Mouse (Mus musculus) layer of hippocampus, adult 9-11 months (tissue): Measurements from ENCODE around the gene Foxp3.

Experiments used
- DNase-seq: peaks from one replicate; pipeline ENCODE4 v3.0.0; 2022

Gene Foxp3

DNA sequence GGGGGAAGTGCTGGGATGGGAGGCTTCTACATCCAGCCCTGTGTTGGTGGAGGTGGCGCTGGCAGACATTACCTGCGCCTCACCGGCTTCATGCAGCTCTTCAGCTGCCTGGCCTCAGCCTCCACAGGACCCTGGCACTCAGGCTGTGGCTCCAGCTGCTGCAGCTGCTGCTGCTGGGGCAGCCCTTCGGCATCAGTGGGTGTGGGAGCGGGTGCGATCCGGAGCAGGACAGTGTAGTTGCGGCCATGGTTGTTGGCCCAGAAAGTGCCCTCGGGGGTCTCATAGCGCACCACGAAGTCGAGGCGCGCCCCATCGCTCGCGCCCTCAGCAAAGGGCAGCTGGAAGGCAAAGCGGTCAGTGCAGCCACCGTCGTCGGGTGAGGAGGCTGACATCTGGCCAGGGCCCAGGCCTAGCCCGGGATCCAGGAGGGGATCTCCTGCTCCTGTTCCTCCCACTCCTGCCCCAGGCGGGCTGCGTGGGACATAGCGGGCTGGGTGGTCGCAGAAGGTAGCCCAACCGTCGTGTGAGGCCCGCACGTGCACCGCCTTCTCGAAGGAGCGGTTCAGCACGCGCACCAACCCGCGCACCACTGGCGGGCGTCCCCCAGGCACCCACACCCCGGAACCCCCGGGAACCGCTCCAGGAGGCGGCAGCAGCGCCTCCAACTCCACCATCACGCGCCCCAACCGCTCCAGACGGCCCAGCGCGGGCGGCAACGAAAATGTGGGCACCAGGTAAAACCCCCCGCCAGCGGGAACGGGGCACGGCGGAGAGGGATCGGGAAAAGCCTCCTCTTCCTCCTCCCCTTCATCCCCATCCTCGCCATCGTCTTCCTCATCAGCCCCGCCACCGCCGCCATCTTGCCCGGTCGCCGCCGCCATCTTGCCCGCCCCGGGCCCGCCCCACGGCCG, at the start of gene Foxp3:
Gene Foxp3, plus strand, starts transcription at position 469 of the 911 bp plus-strand sequence.
- peak; percentile 18 for DNase-seq

DNA sequence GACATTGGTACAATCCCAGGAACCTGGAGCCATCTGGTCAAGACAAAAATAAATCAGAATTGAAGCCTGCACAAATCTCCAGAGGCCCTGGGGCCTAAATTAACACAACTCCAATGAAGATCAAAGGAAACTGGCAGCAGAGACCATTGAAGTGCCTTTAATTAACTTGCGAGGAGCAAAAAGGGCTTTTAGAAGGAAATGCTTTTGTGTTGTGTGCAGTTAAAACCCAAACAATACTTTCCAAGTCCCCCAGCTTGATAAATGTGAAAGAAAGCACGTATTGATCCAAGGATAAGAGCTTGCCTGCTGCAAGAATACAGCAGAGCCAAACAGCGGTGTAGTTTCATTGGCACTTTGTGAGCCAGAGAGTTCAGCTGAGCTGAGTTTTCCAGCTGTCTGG, 48.5 kb upstream of the Foxp3 start:
- DNase-seq = no peak

DNA sequence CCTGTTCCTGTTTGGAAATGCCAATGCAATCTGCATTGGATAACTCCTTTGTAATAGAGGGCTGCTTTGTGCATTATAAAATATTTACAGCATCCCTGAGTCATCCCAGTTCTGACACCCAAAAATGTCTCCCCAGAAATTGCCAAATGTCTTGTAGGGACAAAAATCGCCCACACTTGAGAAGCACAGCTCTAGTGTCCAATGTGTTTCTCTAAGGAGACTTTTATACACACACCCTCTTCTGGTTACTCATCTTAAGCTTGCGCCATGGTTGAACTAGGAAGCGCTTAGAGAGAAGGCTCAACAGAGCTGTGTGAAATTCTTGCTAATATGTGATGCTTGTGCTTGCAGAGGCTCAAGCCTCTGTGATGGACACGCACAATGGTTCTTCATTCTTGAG, 20.0 kb upstream of the Foxp3 start:
- DNase-seq = no peak

DNA sequence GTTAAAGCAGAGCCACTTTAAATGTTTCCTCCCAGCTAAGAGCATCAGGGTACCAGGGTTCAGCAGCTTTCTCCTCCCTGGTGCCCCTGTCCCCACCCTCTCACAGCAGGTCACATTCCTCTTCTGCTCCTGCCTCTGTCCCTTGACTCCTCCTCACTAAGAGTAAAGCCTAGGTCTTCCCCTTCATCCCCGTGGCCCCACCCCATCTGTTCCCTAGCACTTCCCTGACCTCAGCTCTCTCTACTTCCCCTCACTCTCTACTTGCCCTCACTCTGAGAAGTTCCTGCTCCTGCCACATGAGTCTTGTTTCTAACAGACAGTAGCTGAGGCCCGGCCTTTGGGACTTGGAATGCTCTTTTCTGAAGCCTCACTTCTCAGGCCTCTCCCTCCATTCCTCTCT, 10.4 kb upstream of the Foxp3 start:
- no peak for DNase-seq

DNA sequence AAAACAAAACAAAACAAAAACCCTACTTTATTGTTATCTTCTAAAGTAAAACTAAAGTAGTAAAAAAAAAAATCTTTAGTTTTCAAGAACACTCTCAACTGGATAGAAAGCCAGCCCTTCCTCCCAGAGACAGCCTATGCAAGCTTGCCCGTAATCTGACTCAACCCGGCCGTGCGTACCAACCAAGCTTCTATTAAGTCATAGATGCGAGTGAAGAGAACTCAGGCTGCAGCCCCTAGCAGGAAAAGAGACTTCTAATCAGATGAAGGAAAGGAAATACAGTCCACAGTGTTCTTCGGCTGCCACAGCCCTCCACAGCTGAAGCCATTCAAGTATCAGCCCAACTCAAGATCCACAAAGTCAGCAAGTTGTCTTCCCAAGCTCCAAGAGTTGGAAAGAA, 7.1 kb upstream of the Foxp3 start:
- no peak for DNase-seq

DNA sequence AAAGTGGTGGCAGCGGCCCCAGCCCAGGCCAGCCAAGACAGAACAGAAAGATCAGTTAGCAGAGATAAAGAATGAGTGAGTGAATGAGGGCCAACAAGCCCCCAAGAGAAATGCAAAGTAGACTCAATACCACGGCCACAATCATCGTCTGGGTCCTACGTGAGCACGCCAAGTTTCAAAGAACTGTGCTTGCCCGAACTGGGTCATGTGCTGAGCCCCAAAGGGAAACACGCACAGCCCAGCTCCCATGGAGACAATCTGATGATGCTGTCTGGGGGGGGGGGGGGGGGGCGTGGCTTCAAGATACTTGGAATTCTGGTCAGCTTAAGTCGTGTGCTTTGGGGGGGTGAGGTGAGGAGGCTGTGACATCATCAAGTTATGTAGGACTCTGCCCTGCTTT, 6.0 kb upstream of the Foxp3 start:
- no peak for DNase-seq

DNA sequence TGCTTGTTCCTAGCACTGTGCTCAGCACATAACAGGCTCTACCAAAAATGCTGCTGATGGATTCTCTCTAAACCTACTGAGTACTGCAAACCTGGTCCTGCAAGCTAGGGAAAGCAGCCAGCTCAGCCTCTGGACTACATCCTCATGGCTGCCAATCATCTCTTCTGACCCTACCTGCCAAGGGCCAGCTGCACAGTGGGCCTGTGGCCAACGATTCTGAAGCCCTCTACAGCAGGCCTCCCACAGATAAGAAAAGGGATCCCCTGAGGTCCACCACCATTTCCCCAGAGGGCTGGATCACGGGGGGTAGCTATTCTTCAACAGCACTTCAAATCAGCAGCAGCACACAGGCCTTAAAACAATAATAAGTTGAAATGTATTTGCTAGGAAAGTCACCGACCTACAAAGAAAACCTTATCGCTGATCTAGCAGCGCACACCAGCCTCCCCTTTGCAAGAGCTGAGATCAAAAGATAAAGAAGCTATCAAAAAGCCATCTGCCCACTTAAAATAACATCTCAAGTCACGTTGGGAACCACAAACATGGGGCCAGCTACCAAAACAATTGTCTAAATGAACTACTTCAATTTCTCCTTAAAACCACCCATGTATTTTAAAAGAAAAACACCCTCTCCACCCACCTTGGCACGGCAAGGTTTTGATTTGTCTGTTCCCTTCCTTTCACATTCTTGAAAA, 2.8 kb upstream of the Foxp3 start:
- no peak for DNase-seq

DNA sequence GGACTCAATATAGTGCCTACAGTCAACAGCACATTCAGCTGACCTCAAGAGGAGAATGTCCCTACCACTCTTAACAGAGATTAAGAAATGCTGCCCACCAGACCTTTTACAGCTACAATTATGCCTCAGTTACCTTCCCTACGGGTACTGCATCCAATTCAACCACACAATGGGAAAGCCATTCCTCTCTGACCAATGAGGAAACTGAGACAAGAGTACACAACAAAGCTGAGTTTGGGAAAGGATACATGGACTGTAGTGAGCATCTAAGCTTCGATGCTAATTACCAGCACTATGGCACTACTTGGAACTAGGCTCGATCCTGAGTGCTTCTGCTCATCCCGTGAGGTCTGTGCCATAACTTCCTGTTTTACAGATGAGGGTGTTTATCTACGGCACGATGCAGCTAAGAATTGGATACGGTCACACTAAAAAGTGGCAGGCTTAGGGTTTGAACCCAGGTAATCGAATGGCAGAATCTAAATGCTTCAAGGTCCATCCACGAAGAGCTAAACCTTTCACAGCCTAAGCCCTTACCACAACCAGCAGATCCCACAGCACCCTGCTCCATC, 1.8 kb upstream of the Foxp3 start:
- no peak for DNase-seq

DNA sequence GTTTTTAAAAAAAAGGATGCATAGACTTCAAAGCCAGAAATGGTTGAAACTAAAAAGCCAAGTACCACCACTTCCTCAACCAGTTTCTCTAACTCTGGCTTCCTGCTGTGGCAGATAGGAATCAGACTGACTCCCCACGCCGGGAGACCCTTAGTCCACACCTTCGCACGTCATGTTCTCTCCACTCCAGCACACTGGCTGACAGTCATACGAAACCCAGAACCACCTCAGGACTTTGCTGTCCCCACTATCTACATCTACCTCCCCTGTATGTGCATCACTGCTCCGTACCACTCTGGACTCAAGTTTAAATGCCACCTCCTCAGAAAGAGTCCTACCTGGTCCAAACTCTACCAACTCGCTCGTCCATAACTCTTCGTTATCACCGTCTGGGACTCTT, 978 bp upstream of the Foxp3 start:
- DNase-seq = no peak

DNA sequence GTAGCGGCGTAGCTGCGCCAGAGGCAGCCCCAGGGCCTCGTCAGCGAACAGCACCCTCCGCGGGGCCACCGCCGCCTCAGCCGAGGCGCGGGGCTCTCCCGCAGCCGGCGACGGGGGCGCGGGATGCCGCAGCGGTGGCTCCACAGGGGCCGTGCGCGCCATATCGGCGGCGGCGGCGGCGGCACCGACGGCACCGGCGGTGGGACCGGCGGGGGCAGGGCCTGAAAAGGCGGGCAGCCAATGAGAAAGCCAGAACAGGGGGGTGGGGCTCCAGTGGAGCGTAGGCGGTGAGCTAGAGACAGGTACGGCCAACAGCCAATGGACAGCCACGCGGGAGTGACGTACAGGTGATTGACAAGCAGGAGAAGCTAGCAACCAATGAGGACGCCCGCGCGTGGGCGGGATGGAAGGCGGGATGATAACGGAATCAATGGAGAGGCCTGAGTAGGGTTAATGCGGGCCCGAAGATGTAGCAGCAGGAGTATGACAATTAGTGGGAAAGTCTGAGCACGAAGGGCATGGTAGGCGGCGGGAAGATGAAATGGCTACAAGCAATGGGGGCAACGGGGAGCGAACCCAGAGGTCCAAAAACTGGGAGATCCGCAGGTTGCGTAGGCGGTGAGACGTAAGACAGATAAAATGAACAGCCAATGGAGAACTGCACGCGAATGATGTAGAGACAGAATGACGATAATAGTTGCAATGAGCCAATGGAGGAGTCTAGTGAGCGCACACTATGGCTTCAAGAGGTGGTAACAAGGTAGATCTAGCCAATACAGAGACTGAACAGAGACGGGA, 842 bp downstream of the Foxp3 start, which contains the start of gene Ppp1r3f:
Gene Ppp1r3f, minus strand, starts transcription at position 197 of the 798 bp plus-strand sequence.
- DNase-seq = peak; percentile 99

DNA sequence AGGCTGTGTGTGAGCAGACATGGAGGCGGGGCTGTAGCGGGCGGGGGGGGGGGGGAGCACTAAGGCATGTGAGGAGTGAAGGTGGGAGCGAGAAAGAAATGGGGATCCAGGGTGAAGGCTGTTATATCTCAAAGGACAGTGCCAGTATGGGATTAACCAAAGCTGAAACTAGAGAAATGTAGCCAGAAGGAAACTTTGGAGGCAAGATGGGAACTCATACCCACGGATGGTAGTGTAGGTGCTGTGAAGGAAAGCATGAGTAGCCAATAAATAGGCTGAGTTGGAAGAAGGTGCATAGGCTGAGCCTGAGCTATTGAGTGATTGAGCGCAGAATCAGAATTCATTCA, 1.4 kb downstream of the Foxp3 start:
- DNase-seq = no peak

DNA sequence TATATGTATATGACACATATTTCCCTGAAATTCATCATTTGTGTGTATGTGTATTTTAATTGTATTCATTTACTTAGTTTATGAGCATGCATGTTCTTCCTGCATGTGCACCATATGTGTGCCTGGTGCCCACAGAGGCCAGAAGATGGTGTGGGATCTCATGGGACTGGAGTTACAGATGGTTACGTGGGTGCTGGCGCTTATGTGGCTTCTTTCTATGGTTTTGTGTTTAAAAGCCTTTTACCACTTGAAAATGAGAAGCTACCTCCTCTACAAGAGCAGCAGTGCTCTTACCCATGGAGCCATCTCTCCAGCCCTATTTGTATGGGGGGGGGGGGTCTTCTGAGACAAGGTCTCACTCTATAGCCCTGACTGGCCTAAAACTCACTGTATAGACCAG, 7.7 kb downstream of the Foxp3 start:
- DNase-seq = peak; percentile 45

DNA sequence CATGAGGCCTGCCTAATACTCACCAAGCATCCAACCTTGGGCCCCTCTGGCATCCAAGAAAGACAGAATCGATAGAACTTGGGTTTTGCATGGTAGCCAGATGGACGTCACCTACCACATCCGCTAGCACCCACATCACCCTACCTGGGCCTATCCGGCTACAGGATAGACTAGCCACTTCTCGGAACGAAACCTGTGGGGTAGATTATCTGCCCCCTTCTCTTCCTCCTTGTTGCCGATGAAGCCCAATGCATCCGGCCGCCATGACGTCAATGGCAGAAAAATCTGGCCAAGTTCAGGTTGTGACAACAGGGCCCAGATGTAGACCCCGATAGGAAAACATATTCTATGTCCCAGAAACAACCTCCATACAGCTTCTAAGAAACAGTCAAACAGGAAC, 10.4 kb downstream of the Foxp3 start:
- no peak for DNase-seq

DNA sequence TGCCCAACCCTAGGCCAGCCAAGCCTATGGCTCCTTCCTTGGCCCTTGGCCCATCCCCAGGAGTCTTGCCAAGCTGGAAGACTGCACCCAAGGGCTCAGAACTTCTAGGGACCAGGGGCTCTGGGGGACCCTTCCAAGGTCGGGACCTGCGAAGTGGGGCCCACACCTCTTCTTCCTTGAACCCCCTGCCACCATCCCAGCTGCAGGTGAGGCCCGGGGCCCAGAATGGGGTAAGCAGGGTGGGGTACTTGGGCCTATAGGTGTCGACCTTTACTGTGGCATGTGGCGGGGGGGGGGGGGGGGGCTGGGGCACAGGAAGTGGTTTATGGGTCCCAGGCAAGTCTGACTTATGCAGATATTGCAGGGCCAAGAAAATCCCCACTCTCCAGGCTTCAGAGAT, 12.9 kb downstream of the Foxp3 start:
- no peak for DNase-seq

DNA sequence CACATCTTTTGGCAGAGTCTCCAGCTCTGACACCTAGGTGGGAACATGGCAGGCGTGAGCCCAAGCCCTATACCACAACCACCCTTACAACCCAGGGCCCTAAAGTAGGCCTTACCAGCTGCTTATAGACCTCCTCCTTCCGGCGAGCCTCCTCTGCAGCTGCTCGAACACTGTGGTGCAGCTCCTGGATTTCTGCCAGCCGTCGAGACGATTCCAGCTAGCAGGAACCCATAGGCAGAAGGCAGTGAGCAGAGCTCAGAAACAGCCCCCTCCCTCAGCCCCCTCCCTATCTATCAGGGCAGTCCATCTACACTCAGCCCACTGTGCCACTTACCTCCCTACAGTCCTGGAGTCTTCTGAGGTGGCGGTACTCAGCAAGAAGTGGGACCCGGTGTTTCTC, 21.9 kb downstream of the Foxp3 start:
- no peak for DNase-seq

DNA sequence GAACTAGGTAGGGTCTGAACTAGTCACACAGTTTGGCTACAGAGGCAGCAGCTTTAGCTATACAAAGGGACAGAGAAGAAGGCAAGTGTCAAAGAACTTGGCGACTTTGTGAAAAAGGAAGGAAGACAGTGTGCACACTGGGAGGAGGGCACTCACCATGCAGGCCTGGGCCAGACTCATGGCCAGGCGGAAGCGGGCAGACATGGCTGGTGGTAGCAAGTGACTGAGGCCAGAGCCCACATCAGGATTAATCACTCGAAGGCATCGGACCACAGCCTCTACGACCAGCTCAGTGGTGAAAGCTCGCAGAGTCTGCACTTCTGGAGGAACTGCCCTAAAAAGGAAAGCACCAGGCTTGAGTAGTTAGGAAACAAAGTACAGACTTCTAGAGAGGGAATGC, 30.6 kb downstream of the Foxp3 start:
- DNase-seq = no peak

DNA sequence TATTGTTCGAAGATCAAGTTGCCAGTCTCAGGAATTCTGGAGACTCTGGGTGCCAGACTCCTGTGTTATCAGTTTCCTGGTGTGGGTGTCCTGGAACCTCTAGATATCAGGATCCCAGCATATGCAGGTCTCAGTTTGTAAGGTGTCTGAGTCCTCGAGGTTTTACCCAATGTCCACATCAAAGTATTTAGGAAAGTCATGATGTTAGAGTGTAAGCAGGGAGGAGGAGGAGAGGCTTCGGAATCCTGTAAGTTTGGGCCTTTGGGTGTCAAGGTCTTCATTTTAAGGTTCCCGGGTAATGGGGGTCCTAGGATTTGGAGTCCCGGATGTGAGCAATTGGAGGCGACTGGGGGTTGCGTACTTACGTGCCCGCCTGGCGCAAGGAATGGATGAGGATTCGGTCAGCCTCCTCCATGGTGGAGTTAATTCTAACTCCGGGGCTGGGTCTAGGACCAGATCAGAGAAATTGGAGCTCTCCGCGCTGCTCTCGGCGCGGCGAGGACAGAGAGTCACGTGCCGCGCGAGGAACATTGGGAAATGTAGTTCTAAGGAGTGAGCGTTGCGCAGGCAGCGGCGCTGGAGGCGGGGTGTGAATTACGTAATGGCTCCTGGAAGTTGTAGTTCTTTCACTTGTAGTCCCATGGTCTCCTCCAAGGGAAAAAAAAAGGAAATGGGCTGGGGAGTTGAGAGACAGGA, 31.6 kb downstream of the Foxp3 start, which contains the start of gene Ccdc22:
Gene Ccdc22, minus strand, starts transcription at position 639 of the 696 bp plus-strand sequence.
- peak; percentile 89 for DNase-seq

DNA sequence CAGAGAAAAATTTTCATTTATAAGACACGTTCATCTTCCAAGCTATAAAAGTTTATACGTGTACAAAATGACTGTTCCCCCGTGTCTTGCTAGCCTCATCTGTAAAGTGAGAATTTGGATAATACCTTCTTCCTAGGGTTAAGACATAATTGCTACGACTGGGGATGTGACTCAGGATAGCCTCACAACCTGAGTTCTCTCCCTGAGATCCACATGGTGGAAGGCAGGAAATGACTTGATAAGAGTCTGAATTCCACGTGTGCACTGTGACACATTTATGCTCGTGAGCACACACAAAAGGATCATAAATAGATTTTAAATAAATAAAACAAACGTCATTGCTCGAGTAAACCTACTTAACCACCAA, 32.1 kb downstream of the Foxp3 start:
- peak; percentile 6 for DNase-seq

DNA sequence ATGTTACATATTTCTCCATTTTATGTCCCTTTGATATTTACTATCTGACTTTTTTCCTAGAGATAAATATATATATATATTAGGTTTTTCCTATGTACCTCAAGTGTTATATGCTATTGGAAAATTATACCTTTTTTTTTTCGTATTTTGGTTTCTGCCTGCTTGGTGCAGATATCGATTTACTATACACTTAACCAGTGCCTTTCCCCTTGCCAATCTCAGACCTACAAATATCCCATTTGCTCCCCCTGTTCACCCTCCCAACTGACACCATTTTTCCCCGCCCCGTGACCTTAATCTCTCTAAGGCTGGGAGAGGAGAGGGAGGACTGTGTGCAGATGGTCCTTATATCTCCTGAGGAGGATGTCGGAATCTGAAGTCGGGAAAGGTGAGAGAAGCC, 33.3 kb downstream of the Foxp3 start, which contains the start of gene Cacna1f:
Gene Cacna1f, plus strand, starts transcription at position 301 of the 400 bp plus-strand sequence.
- no peak for DNase-seq

DNA sequence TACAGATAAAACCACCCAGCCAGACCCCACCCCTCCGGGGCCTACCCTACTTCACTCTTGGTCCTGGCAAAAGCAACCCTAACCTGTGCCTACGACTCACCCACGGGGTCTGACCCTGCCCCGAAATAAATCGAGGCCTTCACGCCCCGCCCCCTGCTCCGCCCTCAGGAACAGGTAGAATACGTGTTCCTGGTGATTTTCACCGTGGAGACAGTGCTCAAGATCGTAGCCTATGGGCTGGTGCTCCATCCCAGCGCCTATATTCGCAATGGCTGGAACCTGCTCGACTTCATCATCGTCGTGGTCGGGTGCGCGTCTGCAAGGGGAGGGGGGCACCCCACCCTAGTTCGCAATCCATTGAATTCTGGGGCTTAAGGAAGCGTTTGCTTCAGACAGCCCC, 36.6 kb downstream of the Foxp3 start:
- peak; percentile 9 for DNase-seq

DNA sequence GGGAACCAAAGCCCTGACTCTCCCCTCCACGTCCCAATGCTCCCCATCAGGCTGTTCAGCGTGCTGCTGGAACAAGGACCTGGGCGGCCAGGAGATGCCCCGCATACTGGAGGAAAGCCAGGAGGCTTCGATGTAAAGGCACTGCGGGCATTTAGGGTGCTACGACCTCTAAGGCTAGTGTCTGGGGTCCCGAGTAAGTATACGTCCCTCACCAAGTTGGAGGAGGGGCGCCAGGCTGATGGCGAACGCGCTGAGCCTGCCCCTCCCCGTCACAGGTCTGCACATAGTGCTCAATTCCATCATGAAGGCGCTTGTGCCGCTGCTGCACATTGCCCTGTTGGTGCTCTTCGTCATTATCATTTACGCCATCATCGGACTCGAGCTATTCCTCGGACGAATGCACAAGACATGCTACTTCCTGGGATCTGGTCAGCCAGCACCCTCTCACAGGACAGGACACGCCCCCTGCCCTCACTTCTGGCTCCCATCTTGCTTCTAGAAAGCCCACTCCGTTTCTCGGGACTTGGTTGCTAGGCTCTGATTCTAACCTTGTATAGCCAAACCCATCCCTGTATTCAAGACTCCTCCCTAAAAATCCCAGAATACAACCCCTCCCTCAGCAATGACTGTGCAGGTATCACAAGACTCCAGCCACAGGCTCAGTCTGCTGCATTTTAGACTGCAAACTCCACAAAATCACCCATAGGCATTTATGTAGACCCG, 37.3 kb downstream of the Foxp3 start:
- peak; percentile 7 for DNase-seq
